Mouse (Mus musculus) heart, postnatal 4 days (tissue): ENCODE measurements around the gene Zfp1. TPM values are rescaled to one million over a fixed set of nuclear protein-coding genes. Genes with fewer than 3 reads are reported as not detected.
A peak's percentile ranks its signal among the peaks of the same experiment; 100 is the strongest.

Experiments
- DNase-seq: peaks from one replicate; pipeline ENCODE4 v3.0.0; 2021
- total RNA-seq, 2 experiments: library from RNA; stranded (reverse); gene quantifications; 2 replicates each; pipeline ENCODE4 v1.2.3; 2021

Gene Zfp1
- total RNA-seq, 2 experiments from 2014 or later, result 10.1 to 10.5 TPM

DNA sequence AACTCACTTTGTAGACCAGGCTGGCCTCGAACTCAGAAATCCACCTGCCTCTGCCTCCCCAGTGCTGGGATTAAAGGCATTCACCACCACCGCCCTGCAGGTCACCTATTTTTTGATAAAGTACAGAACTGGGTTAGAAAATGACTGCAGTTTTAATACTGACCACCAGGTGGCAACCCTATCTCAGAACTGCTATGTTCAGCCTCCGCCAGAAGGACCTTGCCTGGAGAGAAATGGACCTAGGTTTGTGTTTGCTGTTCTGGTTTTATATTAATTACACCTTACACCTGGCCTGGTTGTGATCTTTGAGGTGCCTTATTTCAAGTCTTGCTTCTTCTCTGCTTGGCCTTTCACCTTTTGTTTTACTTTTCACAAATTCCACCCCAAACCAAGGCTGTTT lies 34.9 kb downstream of the Zfp1 start:
- DNase-seq, result peak; percentile 72

DNA sequence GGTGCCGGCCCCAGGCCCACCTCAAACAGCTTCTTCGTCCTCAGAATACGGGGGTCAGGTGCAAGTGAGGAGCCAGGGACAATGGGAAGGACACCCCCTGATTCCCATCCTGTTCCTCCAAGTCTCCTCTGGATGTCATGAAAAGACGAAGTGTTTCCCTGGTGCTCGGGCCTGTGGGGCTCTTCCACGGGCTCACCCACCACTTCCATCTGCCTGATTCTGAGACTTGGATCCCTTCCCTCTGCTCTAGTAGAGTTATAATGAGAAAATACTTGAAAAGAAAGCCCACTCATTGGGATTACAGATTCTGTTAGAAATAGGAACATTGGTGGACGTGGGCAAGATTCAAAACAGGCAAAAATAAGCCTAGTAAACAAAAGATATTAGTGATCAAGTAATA lies 35.6 kb downstream of the Zfp1 start:
- no peak for DNase-seq

DNA sequence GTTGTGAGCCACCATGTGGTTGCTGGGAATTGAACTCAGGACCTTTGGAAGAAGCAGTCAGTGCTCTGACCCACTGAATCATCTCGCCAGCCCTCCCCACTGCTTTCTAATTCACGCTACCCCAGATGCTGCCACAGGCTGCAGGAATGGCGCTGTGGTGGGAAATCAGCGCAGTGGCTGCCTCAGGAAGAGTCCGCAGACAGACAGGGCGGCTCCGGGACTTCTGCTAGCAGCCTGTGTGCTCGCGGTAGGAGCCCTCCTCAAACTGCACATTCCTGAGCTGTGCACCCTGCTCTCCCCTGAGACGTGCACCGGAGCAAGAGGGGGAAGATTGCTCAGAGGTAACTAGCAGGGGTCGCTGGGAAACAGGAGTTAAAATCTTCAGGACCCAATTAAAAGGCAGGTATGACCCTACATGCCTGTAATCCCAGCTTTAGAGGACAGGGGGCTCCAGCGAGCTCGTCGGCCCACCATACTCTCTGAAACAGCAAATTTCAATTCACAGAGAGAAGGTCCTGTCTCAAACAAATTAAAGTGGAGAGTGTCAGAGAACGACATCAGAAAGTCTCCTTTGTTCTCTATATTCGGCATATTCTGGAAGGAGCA lies 37.3 kb downstream of the Zfp1 start:
- no peak for DNase-seq

DNA sequence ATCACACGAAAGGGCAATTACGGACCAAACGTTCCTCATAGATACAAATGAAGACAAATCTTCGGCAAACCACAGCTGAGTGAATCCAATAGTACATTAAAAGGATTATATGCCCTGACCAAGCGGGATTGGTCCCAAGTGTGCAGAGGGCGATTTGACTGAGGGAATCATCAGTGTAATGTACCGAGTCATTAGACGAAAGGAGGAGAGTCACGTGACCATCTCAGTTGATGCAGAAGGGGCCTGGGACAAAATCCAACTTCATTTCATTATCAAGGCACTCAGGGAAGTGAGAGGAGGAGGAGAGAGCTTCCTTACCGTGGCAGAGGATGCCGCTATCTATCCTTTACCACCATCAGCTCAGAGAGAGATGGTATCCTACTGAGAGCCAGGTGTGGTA lies 38.0 kb downstream of the Zfp1 start:
- DNase-seq, result no peak

DNA sequence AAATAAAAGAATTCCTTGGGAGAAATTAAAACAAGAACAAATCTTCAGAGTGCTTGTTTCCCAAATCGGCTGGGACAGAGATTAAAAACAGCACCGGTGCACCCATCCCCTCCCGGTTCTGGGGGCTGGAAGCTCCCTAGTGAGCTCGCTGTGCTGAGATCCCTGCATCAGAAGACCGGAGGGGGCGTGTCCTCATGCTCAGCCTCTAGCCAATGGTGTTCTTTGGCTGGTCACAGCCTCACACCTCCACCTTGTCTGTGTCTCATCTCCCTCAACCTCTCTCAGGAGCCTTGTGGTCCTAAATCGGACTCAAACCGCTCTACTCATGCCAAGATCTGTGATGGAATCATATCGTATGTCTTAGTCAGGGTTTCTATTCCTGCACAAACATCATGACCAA lies 39.3 kb downstream of the Zfp1 start:
- no peak for DNase-seq

DNA sequence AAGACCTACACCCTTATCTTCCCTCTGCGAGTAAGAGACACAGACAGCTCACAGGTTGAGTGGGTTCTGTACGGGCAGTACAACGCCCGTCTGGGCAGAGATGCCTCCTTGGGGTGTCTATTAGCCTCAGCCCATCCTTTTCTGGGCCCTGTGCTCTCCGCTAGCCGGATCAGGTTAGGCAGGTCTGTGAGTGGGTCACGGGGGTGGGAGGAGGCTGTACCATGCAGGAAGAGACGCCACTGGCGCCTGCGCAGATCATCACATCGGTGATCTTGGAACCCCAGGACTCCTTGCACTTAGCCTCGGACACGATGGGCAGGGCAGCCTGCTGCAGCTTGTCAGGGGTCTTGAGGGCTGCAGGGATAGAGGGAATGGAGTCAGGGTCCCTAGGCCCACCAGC lies 43.7 kb downstream of the Zfp1 start:
- DNase-seq, result no peak

DNA sequence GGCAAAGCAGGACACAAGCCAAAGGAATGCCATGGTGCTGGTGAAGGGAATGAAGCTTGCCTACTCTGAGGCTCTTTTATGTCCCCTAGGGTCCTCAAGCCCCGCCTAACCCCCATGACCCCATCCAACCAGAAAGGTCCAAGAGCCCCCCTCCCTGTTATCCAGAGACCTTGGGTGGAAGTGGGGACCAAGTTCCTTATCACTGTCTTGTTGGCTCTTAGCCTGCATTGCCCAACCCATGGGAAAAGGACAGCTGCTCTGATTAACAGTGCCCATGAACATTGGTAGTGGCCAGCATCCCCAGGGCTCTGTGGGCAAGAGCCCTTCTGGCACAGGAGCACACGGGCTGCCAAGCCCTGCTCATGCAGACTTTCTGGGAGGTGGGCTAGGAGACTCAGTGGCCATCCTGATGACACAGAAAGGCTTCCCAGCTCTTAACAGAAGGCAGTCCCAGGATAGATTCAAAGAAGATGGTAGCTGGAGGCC lies 47.8 kb downstream of the Zfp1 start, which contains the start of gene Ctrb1:
TSS of gene Ctrb1 (minus strand) at position 51 of the 486 bp plus-strand sequence.
- no peak for DNase-seq

DNA sequence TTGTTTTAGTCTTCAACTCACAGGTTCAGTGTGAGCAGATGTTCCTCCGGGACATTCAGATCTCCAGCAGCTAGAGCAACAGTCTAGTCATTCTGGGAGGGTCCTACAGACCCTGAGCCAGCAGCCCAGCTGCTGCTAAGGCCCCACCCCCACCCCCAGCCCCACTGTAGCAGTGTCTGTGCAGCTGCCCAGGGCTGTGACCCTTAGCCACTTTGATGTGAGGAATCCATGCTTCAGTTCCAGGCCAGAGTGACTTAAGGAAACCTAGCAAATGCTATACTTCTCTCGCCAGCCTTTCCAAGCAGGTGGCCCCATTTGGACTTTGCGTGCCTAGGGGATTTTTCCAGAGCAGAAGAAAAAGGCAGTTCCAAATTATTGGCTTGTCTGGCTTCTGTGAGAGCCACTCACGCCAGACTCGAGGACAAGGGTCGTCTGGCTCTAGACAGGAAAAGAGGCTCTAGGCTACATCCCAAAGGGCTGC lies 50.1 kb downstream of the Zfp1 start:
- peak; percentile 51 for DNase-seq

DNA sequence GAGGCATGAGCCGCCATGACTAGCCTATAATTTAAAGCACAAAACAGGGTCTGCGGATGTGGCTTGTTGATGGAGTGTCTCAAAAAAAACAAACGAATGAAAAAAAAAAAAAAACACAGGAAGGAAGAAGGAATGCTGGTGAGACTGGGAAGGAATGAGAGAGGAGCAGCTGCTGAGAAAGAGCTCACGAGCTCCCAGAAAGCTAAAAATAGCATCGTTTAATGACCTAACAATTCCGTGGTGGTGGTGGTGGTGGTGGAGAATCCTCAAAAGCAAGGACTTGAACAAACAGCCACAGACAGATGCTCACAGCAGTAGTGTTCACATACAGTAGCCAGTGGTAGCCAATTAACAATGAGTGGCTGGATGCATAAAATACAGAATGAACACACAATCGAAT lies 52.2 kb downstream of the Zfp1 start:
- DNase-seq, result no peak

DNA sequence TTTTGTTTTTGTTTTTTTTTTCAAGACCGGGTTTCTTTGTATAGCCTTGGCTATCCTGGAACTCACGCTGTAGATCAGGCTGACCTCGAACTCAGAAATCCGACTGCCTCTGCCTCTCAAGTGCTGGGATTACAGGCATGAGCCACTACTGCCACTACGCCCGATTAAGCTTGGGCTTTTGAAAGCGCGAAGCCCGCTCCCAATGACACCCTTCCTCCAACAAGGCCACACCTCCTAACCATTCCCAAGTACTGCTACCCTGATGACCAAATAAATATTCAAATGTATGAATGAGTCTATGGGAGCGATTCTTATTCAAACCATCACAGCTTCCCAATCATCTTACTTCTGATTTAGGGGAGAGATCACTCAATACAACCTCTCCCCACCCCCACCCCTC lies 54.5 kb downstream of the Zfp1 start:
- no peak for DNase-seq

DNA sequence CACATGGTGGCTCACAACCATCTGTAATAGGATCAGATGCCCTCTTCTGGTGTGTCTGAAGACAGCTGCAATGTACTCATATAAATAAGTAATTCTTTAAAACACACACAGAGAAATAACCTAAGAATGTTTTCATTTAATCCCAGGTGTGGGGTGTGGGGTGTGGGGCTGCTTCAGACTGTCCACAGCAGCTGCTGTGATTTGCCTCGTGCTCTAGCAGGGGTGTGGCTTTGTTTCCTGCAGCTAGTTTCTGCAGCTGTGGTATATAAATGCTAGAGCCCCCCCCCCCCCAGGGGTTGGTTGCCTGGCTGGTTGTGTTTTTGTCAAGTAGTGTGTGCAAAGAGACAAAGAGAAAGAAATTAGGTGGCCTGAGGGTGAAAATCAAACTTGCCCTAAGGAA lies 55.8 kb downstream of the Zfp1 start:
- DNase-seq, result no peak

DNA sequence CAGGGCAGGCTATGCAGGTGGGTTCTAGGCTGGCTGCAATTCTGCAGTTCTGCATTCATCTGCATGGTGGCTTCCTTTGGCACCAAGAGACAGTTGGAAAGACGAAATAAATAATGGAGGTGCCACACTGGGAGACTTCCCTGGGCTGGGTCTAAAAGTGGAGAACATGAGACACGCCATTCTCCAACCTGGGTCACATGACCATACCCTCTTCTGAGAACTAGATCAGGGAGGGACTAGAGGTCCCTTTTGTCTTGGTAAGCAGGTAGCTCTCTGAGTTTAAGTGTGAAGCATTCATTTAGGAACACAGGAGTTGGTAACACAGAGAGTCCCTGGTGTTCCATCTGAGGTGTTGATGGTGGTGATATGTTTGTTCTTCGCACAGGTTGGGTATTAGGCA lies 57.0 kb downstream of the Zfp1 start:
- DNase-seq, result no peak

DNA sequence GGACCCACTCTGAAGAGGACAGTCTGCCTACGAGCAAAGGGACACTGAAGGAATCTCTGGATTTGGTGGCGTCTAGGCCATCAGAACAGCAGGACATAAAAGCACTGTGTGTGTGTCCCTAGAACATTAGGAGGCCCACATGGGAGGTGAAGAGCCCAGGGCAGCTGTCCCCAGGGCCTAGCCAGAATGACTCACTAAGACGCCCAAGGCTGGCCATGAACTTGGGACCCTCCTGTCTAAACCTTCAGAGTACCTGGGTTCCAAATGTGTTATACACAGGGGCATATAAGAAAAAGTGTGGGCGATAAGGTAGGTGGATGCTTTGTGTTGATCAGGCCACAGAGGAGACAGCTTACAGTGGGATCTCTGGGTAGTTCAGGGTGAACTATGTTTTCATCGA lies 57.5 kb downstream of the Zfp1 start:
- no peak for DNase-seq

DNA sequence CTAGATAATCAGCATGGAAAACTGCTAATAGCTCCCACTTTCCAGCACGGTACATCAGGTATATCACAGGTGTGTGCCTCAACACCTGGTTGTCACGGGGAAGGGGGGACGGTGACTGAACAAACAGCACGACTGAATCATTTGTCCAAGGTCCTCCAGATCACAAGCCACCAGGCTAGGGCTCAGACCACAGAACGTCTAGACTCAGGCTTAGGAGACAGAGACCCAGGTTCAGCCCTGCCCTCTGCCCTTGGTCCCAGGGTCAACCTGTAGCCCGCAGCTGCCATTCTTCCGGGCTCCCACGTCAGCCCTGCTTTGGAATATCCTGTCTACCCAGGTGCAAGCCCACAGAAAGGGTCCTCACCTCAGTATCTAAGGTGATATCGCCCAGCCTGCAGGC lies 58.2 kb downstream of the Zfp1 start:
- no peak for DNase-seq

DNA sequence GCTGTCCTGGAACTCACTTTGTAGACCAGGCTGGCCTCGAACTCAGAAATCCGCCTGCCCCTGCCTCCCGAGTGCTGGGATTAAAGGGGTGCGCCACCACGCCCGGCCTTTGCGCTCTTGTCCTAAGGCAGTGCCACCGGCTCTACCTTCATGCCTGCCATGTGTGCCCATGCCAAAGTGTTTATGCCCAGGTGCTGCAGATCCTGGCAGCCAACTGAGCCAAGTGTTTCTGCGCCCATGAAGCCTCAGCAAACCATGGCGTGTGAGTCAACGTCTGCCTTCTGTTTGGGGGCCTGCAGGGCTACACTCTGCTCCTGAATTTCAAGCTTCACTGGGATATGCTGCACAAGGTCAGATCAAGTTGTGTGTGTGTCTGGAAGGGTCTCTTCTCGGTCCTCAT lies 61.4 kb downstream of the Zfp1 start:
- no peak for DNase-seq

DNA sequence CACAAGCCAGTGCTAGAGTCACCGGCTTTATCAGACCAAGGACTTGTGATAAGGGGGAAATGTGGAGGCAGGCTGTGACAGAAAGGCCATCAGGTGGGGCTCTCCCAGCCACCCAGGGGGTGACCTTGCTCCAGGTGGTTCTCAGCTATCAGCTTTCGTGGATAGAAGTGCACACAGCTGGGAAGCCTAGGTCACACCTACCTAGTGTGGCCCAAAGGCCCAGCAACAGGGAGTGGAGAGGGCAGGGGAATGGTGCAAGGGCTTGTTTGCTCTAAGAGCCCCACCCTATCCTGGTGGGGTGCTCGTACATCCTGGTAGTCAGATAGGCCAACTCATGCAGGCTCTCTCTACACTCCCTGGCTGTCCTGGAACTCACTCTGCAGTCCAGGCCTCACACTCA lies 62.0 kb downstream of the Zfp1 start:
- DNase-seq, result no peak

DNA sequence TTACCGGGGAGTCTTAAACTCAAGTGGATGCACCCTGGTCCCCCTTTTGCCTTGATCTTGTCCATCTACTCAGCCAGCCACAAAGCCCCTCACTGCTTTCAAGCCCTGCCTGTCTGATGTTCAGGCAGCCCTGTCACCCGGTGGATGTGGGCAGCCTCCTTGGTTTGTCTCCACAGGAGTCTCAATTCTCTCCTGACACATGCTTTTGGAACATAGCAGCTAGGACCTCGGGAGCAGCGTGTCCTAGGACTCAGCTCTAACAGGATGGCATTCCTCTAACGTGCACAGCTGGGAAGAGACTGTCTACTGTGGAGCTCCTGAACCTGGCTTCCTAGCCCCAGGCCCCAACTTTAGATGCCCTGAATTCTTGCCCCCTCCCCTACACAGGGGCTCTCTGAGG lies 62.5 kb downstream of the Zfp1 start:
- DNase-seq, result no peak

DNA sequence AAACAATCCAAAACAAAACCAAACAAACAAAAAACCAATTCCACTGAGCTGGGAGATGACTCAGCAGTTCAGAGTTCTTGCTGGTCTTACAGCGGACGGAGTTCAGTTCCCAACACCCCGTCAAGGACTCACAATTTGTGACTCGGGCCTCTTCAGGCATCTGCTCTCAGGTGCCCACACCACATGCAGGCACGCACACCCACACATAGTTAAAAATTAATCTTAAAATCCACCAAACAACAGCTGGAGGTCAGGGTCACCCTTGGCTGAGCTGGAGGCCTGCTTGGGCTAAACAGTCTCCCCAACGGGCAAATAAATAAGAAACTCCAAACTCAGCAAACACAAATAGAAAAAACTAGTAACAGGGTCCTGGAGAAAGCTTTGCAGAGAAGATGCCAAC lies 65.1 kb downstream of the Zfp1 start:
- DNase-seq, result no peak

DNA sequence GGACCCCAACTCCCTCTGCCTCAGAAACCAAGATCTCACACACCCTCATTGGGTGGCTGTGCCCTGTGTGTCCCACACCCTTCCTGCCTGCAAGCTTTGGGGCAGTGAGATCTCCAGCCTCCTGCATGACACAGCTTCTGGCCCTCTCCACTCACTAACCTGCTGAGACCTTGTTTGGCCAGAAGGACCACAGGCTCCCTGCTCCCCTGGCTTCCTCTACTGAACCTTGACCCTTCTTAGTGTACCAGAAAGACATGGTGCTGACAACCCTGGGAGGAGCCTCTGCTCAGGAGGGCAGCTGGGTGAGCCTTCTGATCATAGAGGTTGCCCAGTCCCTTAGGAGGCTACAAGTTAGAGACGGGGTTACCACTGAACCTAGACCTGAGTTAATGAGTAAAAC lies 66.0 kb downstream of the Zfp1 start:
- peak; percentile 5 for DNase-seq

DNA sequence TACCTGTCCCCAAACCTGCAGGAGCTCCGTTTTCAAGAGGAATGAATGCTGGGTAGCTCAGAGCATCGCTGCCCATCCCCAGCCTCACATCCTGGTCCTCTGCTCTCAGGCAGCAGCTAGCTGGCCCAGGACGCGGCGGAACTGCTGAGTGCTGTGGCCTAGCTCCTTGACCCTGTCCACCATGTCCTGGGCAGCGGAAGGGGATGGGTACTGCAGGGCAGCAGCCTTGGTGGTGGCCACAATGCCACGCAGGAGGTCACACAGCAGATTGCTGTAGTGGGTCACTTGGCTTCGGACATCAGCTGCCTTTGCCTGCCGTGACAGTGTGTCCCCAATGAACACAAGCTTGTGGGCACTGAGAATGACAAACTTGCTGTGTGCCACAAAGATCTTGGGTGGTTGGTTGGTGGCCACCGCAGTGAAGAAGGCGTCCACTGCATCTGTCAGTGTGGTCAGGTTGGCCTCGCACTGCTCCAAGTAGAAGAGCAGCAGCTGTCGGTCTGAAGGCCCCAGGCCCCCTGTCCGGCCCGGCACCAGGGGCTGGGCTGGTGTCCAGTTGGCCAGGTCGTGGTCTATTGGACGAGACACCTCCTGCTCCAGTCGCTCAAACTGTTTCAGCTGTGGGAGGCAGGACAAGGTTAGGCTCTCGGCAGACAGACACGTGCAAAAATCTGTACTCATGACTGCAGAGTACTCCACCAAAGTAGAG lies 67.7 kb downstream of the Zfp1 start:
- DNase-seq, result peak; percentile 17

DNA sequence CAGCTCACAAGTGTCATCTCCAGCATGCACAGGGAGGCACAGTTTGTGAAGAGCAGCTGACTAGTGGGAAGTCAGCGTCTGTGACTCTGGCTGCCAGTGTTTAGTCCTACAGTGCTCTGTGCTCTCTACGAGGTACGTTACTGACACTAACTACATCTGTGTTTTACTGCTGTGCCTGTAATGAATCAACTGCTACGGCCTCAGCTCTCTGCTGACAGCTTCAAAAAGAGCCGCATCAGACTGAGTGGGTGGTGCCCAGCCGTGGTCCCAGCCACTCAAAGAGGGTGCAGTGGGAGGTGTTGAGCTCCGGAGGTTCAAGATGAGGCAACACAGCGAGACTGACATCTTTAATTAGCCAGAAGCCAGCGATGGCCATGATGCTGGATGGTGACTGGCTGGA lies 68.9 kb downstream of the Zfp1 start:
- DNase-seq, result no peak

DNA sequence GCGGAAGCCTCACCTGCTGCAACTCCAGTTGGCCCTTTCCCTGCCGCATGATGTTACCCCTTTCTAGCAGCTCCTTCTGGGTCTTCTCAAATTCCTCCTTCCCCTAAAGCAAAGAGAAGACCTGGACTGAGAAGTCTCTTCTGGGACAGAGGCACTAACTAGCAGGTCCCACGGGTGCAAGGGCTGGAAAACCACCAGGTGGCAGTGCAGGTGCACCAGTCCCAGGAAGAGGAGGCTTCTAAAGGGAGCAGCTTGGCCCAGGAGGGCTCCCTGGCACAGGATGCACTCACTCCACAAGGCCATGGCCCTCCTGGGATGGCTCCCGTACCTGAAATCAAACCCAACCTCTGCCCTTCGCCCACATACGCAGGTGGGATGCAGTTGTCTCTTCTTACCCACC lies 69.4 kb downstream of the Zfp1 start:
- DNase-seq, result peak; percentile 83

DNA sequence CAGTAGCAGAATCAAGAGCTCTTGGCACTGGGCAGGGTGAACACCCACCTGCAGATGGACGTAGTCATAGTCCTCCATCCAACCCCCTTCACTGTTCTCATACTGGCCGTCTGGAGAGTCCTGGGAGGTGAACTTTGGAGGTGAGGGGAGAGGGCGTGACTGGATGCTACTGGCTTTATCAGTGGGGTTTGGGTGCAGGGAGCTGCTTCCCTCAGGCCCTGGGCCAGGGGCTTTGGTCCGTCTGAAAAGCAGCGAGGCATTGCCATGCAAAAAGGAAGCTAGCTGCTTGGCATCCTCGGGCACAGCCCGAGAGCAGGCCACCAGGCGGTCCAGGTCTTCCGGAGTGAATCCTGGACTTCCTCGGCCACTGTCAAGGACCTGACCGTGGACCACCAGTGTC lies 70.1 kb downstream of the Zfp1 start:
- DNase-seq, result no peak

DNA sequence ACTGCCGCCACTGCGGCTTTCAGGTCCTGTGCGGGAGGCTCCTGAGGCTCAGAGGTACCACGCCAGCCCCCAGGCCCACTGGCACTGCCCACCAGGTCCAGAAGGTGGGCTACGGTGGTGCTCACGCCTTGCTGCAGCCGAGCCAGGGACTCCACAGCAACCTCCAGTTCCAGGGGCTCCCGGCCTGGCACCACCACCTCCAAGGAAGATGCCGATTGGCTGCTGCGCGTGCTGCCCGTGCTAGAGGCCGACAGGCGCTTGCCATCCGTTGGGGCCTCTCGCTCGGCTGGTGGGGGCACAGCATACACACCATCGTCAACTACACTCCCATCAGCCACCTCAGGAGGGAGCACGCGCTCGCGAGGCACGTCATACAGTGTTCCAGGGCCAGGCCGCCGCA lies 70.6 kb downstream of the Zfp1 start:
- no peak for DNase-seq
